Mouse (Mus musculus): ENCODE results near the gene Scd1. TPM values are rescaled to one million over a fixed set of nuclear protein-coding genes. Genes with fewer than 3 reads are reported as not detected.

Gene Scd1
- polyA plus RNA-seq, 1 experiment from 2014 or later, result 1.3 TPM

DNA sequence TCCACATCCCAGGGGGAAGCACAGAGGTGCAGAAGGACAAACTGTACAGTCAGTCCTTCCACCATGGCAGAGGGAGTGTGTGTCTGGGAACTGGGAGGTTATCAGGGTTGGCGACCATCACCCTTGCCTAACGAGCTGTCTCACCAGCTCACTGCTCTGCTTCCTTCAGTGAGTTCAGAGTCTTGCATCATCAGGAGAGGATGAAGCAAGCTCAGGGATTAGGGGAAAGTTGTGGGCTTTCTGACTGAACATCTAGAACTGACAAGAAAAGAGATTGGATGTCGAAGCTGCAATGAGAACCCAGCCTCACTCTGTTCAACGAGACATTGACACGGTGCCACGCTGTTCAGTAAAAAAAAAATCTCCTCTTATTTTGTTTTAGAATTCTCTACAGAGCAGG lies 30.3 kb upstream of the Scd1 start:
- no peaks in the 10 kb centered on the region for H3K27me3 ChIP-seq (ENCODE audit: control insufficient read depth, insufficient read depth, low read length)
- DNase-seq (ENCODE audit: low spot score) (no peak), ATAC-seq (ENCODE audit: low FRiP score, low TSS enrichment) (no peak)
- no peaks in the 10 kb centered on the region for H3K4me1 ChIP-seq (replicated peaks; ENCODE audit: control insufficient read depth, insufficient read depth)
- H3K9ac ChIP-seq (ENCODE audit: low read length), result no peak overlapping the region
- 72% methylated on average over 6 of the region's 6 CpGs for WGBS
- H3K36me3 ChIP-seq (ENCODE audit: control insufficient read depth, insufficient read depth, low read length), result no peaks in the 10 kb centered on the region
- no peaks in the 10 kb centered on the region for H3K9me3 ChIP-seq (ENCODE audit: control insufficient read depth, low read length)
- TF ChIP-seq CTCF (IDR thresholded peaks at IDR 0.05; ENCODE audit: low read depth) (no peak), EP300 (optimal IDR thresholded peaks at IDR 0.05) (no peak)
- no peak overlapping the region for H3K4me2 ChIP-seq (replicated peaks; ENCODE audit: low read depth)
- no peak overlapping the region for H3K4me3 ChIP-seq (ENCODE audit: low read depth, low read length)
- H3K27ac ChIP-seq (replicated peaks), result no peak overlapping the region

DNA sequence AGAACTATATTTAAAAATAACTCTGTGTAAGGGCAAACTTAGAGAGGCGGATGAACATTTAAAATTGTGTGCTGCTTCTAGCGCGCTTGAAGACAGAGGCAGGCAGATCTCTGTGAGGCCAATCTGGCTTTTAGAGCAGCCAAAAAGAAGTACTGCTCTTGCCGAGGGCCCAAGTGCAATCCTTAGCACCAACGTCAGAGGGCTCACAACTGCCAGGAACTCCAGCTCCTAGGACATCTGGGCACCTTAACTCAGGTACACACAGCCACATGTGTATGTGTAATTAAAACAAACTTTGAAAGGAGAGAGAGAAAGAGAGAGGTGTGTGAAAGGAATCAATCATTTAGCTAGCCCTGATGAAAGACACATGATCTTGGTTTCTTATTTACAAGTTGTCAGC lies 24.4 kb upstream of the Scd1 start:
- no peak for TF ChIP-seq EP300 (optimal IDR thresholded peaks at IDR 0.05)
- no peak for TF ChIP-seq CTCF (IDR thresholded peaks at IDR 0.05; ENCODE audit: low read depth)
- H3K27me3 ChIP-seq (ENCODE audit: control insufficient read depth, insufficient read depth, low read length), result no peaks in the 10 kb centered on the region
- H3K4me3 ChIP-seq (ENCODE audit: low read depth, low read length), result no peak overlapping the region
- no peaks in the 10 kb centered on the region for H3K4me1 ChIP-seq (replicated peaks; ENCODE audit: control insufficient read depth, insufficient read depth)
- no peak overlapping the region for H3K27ac ChIP-seq (replicated peaks)
- ATAC-seq (ENCODE audit: low FRiP score, low TSS enrichment), result no peak
- no peak for DNase-seq (ENCODE audit: low spot score)
- no peak overlapping the region for H3K9ac ChIP-seq (ENCODE audit: low read length)
- H3K9me3 ChIP-seq (ENCODE audit: control insufficient read depth, low read length), result no peaks in the 10 kb centered on the region
- no peak overlapping the region for H3K4me2 ChIP-seq (replicated peaks; ENCODE audit: low read depth)
- no peaks in the 10 kb centered on the region for H3K36me3 ChIP-seq (ENCODE audit: control insufficient read depth, insufficient read depth, low read length)
- WGBS, result 74% methylated on average over 5 of the region's 5 CpGs

DNA sequence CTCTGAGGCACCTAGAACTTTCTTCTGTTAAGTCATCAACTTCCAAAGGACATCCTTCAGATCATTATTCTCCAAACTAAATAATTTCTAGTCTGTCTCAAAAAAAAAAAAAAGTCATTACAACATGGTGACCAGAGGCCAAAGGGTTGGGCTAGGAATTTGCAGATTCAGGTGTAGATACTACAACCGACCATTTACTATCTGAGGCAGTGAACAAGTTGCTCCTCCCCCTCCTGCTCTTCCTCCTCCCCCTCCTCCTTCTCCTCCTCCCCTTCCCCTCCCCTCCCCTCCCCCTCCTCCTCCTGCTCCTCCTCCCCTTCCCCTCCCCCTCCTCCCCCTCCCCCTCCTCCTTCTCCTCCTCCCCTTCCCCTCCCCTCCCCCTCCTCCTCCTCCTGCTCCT lies 20.0 kb upstream of the Scd1 start:
- ATAC-seq (ENCODE audit: low FRiP score, low TSS enrichment), result no peak
- Histone ChIP-seq H3K36me3 (ENCODE audit: control insufficient read depth, insufficient read depth, low read length) (no peaks in the 10 kb centered on the region), H3K9me3 (ENCODE audit: control insufficient read depth, low read length) (no peaks in the 10 kb centered on the region), H3K4me3 (ENCODE audit: low read depth, low read length) (no peak overlapping the region), H3K27ac (replicated peaks) (no peak overlapping the region), H3K9ac (ENCODE audit: low read length) (no peak overlapping the region), H3K4me2 (replicated peaks; ENCODE audit: low read depth) (no peak overlapping the region), H3K4me1 (replicated peaks; ENCODE audit: control insufficient read depth, insufficient read depth) (no peaks in the 10 kb centered on the region), H3K27me3 (ENCODE audit: control insufficient read depth, insufficient read depth, low read length) (no peaks in the 10 kb centered on the region)
- 58% methylated on average over 1 of the region's 1 CpGs for WGBS
- TF ChIP-seq CTCF (IDR thresholded peaks at IDR 0.05; ENCODE audit: low read depth) (no peak), EP300 (optimal IDR thresholded peaks at IDR 0.05) (no peak)
- DNase-seq (ENCODE audit: low spot score), result no peak

DNA sequence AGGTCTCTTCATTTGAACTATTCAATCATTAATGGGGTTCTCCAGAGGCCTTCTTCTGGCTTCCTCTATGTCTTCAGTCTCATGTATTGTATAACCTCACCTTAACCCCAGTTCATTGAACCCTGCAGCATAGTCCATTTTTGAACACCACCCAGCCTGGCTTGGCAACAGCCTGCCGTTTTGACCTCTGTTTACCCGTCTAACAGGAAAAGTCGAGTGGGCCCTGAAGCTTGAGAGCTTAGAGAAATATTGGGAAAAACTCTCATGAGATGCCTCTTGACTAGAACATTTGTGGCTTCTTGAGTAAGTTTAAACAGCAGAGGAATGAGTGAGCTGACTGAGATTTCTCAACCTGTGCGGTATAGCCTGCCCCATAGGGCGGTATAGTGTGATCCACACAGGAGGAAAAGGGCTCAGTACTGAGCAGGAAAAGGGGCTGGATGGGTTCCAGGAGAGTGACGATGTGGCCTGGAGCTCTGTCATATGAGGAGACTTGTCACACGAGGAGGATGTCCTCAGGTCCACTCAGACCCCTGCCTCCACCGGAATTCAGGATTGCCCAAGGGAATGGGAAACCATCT lies 14.5 kb upstream of the Scd1 start:
- 67% methylated on average over 8 of the region's 8 CpGs for WGBS
- Histone ChIP-seq H3K27ac (replicated peaks) (no peak overlapping the region), H3K36me3 (ENCODE audit: control insufficient read depth, insufficient read depth, low read length) (no peaks in the 10 kb centered on the region), H3K4me1 (replicated peaks; ENCODE audit: control insufficient read depth, insufficient read depth) (no peaks in the 10 kb centered on the region), H3K4me3 (ENCODE audit: low read depth, low read length) (no peak overlapping the region), H3K9ac (ENCODE audit: low read length) (no peak overlapping the region), H3K4me2 (replicated peaks; ENCODE audit: low read depth) (no peak overlapping the region), H3K27me3 (ENCODE audit: control insufficient read depth, insufficient read depth, low read length) (no peaks in the 10 kb centered on the region), H3K9me3 (ENCODE audit: control insufficient read depth, low read length) (no peaks in the 10 kb centered on the region)
- TF ChIP-seq EP300 (optimal IDR thresholded peaks at IDR 0.05) (no peak), CTCF (IDR thresholded peaks at IDR 0.05; ENCODE audit: low read depth) (no peak)
- no peak for DNase-seq (ENCODE audit: low spot score)
- ATAC-seq (ENCODE audit: low FRiP score, low TSS enrichment), result no peak

DNA sequence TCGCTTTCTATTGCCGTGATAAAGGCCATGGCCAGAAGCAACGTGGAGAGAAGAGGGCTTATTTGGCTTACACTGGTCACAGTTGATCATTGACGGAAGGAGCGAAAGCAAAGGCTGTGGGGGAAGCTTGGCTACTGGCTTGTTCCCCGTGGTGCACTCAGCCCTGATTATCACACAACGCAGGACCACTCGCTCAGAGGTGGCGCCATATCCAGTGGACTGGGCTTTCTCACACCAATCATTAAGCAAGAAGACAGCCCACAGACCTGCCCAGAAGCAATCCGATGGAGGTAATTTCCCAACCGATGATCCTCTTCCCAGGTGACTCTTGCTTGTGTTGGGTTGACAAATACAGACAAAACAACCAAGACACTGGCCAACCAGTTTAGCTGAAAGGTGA lies 11.9 kb upstream of the Scd1 start:
- Histone ChIP-seq H3K4me3 (ENCODE audit: low read depth, low read length) (no peak overlapping the region), H3K27ac (replicated peaks) (no peak overlapping the region), H3K4me1 (replicated peaks; ENCODE audit: control insufficient read depth, insufficient read depth) (no peaks in the 10 kb centered on the region), H3K9ac (ENCODE audit: low read length) (no peak overlapping the region), H3K9me3 (ENCODE audit: control insufficient read depth, low read length) (no peaks in the 10 kb centered on the region), H3K27me3 (ENCODE audit: control insufficient read depth, insufficient read depth, low read length) (no peaks in the 10 kb centered on the region), H3K36me3 (ENCODE audit: control insufficient read depth, insufficient read depth, low read length) (no peaks in the 10 kb centered on the region), H3K4me2 (replicated peaks; ENCODE audit: low read depth) (no peak overlapping the region)
- DNase-seq (ENCODE audit: low spot score) (no peak), ATAC-seq (ENCODE audit: low FRiP score, low TSS enrichment) (no peak)
- WGBS, result 50% methylated on average over 11 of the region's 11 CpGs
- TF ChIP-seq EP300 (optimal IDR thresholded peaks at IDR 0.05) (no peak), CTCF (IDR thresholded peaks at IDR 0.05; ENCODE audit: low read depth) (no peak)

DNA sequence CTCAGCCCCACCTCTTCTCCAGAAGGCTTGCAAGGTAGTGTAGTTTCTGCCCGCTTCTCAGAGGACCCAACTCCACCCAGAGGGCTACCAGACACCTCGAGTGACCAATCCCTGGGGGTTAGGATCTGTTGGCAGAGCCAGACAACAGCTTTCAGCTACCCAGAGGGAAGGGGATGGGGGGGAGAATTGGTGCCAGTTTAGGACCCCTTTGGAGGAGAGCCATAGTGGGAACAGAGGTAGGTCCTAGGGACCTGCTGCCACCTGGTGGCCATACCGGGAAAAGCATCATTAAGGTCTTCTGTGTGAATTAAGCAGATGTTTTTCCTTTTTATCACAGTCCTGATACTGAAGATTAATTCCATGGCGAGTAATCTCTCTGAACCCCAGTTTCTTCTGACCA lies 11.3 kb upstream of the Scd1 start:
- TF ChIP-seq EP300 (optimal IDR thresholded peaks at IDR 0.05), result no peak
- TF ChIP-seq CTCF (IDR thresholded peaks at IDR 0.05; ENCODE audit: low read depth), result peak; percentile 91
- DNase-seq (ENCODE audit: low spot score), result peak; percentile 64
- Histone ChIP-seq H3K9ac (ENCODE audit: low read length) (no peak overlapping the region), H3K4me2 (replicated peaks; ENCODE audit: low read depth) (no peak overlapping the region), H3K9me3 (ENCODE audit: control insufficient read depth, low read length) (no peaks in the 10 kb centered on the region), H3K4me3 (ENCODE audit: low read depth, low read length) (no peak overlapping the region), H3K4me1 (replicated peaks; ENCODE audit: control insufficient read depth, insufficient read depth) (no peaks in the 10 kb centered on the region), H3K27me3 (ENCODE audit: control insufficient read depth, insufficient read depth, low read length) (no peaks in the 10 kb centered on the region), H3K36me3 (ENCODE audit: control insufficient read depth, insufficient read depth, low read length) (no peaks in the 10 kb centered on the region), H3K27ac (replicated peaks) (no peak overlapping the region)
- no peak for ATAC-seq (ENCODE audit: low FRiP score, low TSS enrichment)
- WGBS, result 23% methylated on average over 4 of the region's 4 CpGs

Measured in stomach, postnatal 0 days (tissue).